Mouse (Mus musculus) inflammation-experienced regulatory T-cells, adult 6 months (primary cell): Measurements from ENCODE around the gene Zfp784. TPM values are rescaled to one million over a fixed set of nuclear protein-coding genes. Genes with fewer than 3 reads are reported as not detected.
"Not testable (repeated sequence)": the region's sequence is repeated elsewhere in the genome, so short reads cannot be mapped to it uniquely, and the experiment has no call there.

Source experiments
- ATAC-seq: one replicate; pipeline ENCODE4 v1.8.0; 2017
- polyA plus RNA-seq, 3 experiments: library from polyadenylated mRNA; unstranded; fragments of 100-300 nt; shearing (Covaris generic); gene quantifications; one replicate each; pipeline ENCODE4 v1.2.1; 2017

The Zfp784 gene
- polyA plus RNA-seq = 1 to 10 TPM; 3.0 to 5.1 (median 3.7) TPM

DNA sequence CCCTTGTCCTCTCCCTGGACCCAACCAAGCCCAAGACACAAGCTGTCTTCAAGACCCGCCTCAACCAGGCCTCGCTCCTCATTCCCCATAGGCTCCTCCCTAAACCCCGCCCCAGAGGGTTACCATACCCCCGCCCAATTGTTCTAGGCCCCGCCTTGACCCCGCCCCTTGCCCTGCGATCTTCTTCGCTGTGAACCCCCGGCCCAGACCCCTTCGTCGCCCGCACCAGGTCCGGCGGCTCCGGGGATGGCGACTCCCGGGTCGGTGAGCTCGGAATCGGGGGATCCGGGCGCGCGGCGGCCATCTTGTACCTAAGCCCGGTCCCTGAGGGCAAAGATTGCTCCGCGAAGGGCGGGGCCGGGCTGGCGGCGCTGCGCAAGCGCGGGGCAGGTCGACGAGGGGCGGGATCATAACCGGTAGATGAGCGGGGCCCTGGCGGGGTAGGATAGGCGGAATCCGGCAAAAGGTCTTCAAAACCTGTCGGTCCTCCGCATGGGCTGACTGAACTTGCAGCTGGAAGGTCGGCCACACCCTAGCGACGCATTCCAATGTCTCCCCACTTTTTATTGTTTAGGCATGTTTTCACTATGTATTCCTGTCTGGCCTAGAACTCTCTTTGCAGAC, at the start of gene Zfp784:
TSS of gene Zfp784 (minus strand) at position 338 of the 624 bp plus-strand sequence.
- peak; percentile 96 for ATAC-seq

GRCm38 (mm10) chr7:5087886-5088285, 49.6 kb upstream of the Zfp784 start:
- ATAC-seq = no peak

DNA sequence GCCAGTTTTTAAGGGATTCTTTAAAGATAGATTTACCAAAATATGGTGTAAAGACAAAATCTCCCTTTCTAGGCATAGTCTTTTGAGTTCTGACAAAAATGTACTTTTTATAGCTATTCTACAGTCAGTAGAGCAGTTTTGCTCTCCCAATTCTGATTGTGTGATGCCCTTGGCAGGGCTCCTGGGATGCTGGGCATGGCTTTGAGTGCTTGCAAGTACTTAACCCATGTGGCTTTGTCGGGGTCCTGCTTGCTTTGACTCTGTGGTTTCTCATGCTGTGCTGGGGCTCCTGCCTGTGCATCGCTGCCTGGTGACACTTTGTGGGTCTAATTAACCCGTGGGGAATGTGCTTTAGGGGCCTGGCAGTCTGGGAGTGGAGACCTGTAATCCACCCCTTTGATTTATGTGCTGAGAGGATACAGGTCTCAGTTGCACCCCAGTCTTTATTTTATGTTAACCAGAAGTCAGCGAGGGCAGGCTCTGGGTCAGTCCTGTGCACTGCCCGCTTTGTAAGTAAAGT, 48.7 kb upstream of the Zfp784 start:
- no peak for ATAC-seq

GRCm38 (mm10) chr7:5085512-5085911, 47.3 kb upstream of the Zfp784 start:
- no peak for ATAC-seq

DNA sequence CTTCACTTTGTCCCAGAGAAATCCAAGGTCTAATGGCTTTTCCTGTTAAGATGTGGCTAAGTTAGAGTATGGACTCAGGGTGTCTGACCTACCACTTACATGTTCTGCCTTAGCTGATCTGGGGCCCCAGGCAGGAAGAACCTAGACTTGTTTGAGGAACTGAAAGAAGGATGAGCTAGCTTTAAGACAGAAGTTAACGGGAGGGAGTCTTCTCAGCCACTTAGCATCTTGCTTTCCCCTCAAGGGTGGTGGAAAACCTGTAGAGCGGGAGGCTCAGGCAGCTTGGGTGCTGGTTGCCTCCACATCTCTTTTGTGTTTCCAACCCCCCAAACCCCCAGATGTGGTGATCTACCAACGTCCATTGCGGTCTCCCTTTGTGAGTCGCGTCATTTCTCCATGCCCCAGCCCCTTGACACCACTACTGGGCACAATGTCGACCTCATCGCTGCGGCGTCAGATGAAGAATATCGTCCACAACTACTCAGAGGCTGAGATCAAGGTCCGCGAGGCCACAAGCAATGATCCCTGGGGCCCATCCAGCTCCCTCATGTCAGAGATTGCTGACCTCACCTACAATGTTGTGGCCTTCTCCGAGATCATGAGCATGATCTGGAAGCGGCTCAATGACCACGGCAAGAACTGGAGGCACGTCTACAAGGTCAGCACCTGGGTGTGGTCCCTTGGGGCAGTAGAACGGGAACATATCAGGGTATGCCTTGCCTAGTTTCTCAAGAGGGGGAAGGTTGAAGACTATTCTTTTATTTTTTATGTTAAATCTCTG, 45.3 kb upstream of the Zfp784 start:
- no peak for ATAC-seq

GRCm38 (mm10) chr7:5081939-5082338, 43.7 kb upstream of the Zfp784 start:
- ATAC-seq = no peak

DNA sequence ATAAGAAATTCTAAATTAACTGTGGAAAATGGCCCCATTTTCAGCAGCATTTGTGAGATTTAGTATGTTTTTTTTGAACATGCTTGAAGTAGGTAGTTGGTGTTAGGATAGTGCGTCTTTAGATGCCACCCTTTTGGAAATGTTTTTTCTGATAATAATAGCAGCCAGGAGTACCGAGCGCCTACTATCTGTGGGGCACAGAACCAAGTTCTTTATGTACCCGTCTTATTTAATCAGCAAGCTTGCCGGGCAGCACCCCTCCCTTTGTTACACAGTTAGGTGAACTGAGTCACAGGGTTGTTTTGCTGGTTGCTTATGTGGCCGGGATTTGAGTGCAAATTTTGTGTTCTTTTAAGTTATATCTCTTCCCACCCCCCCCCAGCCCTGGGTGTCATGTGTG, 43.0 kb upstream of the Zfp784 start:
- ATAC-seq = no peak

DNA sequence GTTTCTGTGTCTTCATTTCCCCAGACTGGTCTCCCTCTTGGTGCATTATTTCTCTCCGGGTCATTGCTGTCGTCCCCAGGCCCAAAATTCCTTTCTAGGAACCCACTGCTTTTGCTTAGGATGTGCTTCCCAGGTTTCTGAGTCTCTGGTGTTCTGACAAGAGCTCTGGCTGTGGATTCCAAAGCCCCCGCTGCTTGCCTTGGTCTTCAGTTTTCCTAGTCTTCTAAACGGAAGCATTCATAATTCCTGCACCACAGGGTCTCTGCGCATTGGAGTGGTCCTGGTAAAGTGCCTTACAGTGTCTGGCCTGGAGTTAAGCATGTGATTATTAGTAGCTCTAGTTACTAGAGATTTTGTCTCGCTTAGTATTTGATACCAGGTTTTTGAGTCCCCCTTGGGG, 42.6 kb upstream of the Zfp784 start:
- ATAC-seq = no peak

DNA sequence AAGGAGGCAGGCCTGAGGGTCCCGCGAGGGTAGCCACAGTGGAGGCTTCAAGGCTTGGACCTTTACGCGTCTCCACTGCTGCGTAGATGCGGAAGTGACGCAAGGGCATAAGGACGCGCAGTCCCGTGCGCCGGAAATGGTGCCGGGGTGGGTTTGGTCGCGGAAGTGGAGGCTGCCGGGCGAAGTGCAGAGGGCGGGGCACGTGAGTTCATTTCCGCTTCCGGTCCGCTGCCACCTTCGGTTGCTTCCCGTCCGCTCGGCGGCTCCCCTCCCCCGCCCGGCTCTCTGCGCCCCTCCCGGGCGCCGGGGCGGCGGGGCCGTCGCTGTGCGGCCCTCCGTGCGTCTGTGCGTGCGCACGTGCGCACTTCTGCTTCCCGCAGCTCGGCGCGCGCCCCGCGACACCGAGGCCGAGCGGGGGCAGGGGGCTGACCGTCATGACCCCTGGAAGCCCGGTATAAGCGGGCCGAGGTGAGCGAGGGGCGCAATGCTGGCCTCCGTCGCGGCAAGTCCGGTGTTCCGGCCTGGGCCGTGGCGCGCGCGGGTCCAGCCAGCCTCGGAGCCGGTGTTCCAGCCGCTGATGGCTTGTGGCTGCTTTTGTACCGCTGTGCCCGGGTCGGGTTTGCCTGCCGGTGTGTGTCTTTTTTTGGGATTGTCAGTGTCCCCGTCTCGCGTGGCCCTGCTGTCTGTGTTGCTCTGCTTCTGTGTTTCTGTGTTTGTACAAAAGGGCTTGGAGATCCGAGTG, 41.9 kb upstream of the Zfp784 start, which contains the start of gene Epn1:
TSS of gene Epn1 (plus strand) at position 226 of the 742 bp plus-strand sequence.
- peak; percentile 98 for ATAC-seq

GRCm38 (mm10) chr7:5079365-5080009, 41.2 kb upstream of the Zfp784 start:
- not testable (repeated sequence) for ATAC-seq

DNA sequence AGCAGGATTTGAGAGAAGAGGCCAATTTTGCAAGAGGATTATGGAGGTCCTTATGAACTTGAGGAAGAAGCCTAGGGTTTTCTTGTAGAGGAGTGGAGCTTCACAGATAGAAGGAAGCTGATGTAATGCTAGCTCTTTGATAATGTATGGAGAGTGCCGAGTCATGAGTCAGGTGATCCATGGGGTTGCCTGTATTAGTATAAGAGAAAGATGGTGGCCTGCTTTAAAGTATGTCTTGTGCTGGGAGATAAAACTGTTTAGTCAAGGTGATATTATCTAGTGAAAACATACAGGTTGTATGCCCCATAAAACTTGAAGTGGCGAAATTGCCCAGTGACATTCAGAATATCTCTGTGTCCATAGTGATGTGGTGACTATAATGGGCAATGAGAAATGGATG, 38.7 kb upstream of the Zfp784 start:
- ATAC-seq = no peak

DNA sequence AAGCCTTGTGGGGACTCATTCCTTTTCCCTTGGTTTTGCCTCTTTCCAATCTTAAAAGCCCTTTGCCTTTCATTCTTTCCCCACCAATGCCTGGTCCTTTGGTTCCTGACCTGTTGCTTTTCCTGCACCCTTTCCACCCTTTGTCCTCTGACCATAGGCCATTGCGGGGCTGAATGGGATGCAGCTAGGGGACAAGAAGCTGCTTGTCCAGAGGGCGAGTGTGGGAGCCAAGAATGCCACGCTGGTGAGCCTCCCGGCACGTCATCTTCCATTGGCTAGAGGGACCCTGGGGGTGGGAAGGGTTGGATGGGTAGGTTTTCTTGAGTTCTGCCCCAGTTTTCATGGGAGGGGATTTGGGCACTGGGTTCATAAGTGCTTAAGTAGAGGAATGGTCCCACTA, 36.7 kb upstream of the Zfp784 start:
- no peak for ATAC-seq

GRCm38 (mm10) chr7:5073586-5073985, 35.3 kb upstream of the Zfp784 start:
- ATAC-seq = no peak

- no peak for ATAC-seq
Observed at GRCm38 (mm10) chr7:5064886-5065285, 26.6 kb upstream of the Zfp784 start.

DNA sequence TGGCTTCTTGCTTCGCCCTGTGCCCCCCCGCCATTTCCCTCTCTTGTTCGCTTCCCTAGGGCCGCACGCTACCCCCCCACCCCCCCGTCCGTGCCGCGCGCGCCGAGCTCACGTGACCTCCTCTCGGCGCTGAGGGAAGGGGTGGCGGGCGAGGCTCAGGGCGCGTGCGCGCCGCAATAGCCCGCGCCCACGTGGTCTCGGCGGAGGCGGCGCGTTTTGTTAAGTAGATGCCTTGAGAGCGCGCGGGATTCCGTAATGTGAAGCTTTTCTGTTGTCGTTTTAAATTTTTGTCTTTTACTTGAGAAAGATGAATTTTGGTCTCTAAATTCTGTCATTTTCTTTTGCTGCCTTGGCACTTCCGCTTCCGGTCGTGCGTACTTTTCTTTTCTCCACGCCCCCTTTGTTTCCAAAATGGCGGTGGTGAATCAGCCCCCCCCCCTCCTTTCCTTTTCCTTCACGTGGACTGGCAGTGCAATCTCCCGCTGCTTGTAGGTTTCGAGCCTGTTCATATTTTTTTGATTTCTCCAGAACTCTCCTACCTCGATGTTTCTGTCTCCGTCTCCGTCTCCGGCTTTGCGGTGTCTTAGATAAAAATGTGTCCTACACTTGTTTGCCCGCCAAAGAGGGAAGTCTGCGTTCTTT, 24.2 kb upstream of the Zfp784 start:
- ATAC-seq = peak; percentile 7

GRCm38 (mm10) chr7:5061774-5062359, 23.6 kb upstream of the Zfp784 start, which contains the start of gene U2af2:
TSS of gene U2af2 (plus strand) at chr7:5062143.
- ATAC-seq = peak; percentile 29

DNA sequence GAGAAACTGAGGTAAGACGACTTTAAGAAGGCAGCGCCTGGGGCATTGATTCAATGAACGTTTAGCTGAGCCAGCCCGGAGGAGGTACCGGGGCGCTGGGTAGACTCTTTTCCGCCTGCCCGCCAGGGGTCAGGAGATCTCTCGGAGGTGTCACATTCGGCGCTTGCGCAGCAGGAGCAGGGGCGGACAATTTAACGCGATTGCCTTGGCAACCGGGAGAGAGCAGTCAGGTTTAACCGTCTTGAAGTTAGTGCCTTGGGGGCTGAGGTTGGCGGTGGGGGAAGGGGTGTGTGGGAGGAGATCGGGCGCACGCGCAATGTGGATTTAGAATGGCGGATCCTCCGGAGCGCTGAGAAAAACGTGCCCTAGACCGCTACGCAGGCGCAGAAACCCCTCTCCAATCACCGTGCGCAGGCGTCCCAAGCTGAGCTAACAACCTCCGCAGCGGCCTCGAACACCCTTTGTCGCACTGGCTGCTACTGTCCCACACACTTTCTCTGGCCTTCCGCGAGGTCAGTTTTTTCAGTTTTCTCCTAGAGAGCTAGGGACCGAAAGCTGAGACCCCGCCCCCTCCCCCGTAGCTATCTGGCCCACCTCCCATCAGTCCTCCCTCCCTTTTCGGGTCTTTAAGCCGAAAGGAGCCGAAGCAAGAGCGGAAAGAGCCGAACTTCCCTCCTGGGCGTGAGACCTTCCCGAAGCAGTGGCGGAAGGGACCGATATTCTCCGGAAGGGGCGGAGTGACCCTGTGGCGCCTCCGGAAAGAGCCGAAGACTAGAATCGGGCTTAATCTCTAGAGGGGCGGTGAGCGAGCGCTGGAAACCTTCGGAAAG, 22.9 kb upstream of the Zfp784 start:
- ATAC-seq = peak; percentile 78

- no peak for ATAC-seq
Observed at GRCm38 (mm10) chr7:5060239-5060731, 22.0 kb upstream of the Zfp784 start.

- no peak for ATAC-seq
Observed at GRCm38 (mm10) chr7:5059421-5059820, 21.2 kb upstream of the Zfp784 start.

DNA sequence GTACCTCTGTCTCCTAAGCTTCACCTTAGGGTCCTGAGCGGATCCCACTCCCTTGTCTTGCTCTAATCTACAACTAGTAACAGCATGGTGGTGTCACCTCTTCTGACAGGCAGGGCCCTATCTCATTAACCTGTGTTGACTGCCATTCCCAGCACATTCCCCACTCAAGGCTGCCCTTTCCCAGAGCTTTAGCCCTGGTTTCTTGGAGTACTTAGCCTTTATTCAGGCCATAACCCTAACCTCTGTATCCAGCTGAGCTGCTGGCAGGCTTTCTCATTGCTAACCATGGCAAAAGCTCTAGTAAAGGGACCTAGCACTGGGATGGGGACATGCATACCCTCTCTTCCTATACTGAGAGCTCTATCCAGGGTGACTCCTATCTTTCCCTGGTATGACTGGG, 20.4 kb upstream of the Zfp784 start:
- no peak for ATAC-seq

DNA sequence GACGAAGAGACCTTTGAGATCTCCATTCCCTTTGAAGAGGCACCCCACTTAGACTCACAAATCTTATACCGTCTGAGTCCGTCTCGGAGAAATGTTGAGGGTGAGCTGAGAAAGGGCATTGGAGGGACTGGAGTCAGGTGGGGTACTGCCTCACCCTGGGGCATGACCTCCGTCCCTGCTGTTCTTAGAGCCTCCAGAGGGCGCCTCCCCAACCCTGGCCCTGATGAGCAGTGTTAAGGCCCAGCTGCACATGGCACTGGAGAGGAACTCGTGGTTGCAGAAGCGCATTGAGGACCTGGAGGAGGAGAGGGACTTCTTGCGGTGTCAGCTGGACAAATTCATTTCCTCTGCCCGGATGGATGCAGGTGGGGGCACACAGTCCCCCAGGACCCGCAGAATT, 19.6 kb upstream of the Zfp784 start:
- no peak for ATAC-seq
